Mouse (Mus musculus) left cerebral cortex, adult 2 months (tissue): Measurements from ENCODE around the gene Tubb4a. TPM values are rescaled to one million over a fixed set of nuclear protein-coding genes. Genes with fewer than 3 reads are reported as not detected.

Experiments
- DNase-seq, 2 experiments: peaks; one replicate each; pipeline ENCODE4 v3.0.0; 2021 to 2022; ENCODE audit warnings: low spot score in 2 of 2, mixed read lengths in 1 of 2; ENCODE audit errors: extremely low spot score in 1 of 2
- H3K27ac ChIP-seq: fragments of 200-600 bp; 2 replicates; pipeline ENCODE4 v1.8.1; 2022
- H3K4me3 ChIP-seq: fragments of 200-600 bp; 2 replicates; pipeline ENCODE4 v1.8.1; 2022
- CTCF ChIP-seq: fragments of 200-600 bp; IDR thresholded peaks from 2 replicates; pipeline ENCODE4 v1.8.1; 2022; ENCODE audit warnings: antibody characterized with exemption, mild to moderate bottlenecking, moderate library complexity
- intact Hi-C: fragments of 180-260 bp; cut with DNase I; formaldehyde crosslinking; loops from one replicate; pipeline ENCODE4 v1.15.1; 2025
- total RNA-seq, 2 experiments: library from RNA; stranded (reverse); gene quantifications; 2 replicates each; pipeline ENCODE4 v1.2.3; 2021

Tubb4a gene
- total RNA-seq, 2 experiments from 2014 or later = 584 to 587 TPM

- peak; percentile 92 for TF ChIP-seq CTCF
- DNase-seq = peak; percentile 79 to 87
- H3K27ac ChIP-seq = no peak overlapping the region
- intact Hi-C loops = loop anchor here (1.0 to 2.0 kb wide), 2 partner anchors 71 to 238 kb away; no protein-coding TSS in a partner anchor
- H3K4me3 ChIP-seq = 0 out of 2 replicates have a peak overlapping the region, but pooled peaks have one; percentile 5
These were observed 9.0 kb upstream of the Tubb4a start for GRCm38 (mm10) chr17:57096623-57096920.

GRCm38 (mm10) chr17:57095855-57096622, 8.5 kb upstream of the Tubb4a start:
- 0 out of 2 replicates have a peak overlapping the region, but pooled peaks have one; percentile 5 for H3K4me3 ChIP-seq
- intact Hi-C loops = loop anchor here (1.0 to 2.0 kb wide), 2 partner anchors 71 to 239 kb away; no protein-coding TSS in a partner anchor
- H3K27ac ChIP-seq = no peak overlapping the region
- DNase-seq = no peak
- TF ChIP-seq CTCF = no peak

GRCm38 (mm10) chr17:57094222-57094621, 6.6 kb upstream of the Tubb4a start:
- no peak for TF ChIP-seq CTCF
- no peak overlapping the region for H3K27ac ChIP-seq
- intact Hi-C loops = no loop called here
- no peak overlapping the region for H3K4me3 ChIP-seq
- no peak for DNase-seq

- intact Hi-C loops = no loop called here
- peak in 1 of 2 experiments; percentile 32 for DNase-seq
- Histone ChIP-seq H3K4me3 (peak overlapping the region; percentile 68), H3K27ac (peak overlapping the region; percentile 94)
- no peak for TF ChIP-seq CTCF
These were observed 1.4 kb downstream of the Tubb4a start for GRCm38 (mm10) chr17:57085970-57086757.

- H3K27ac ChIP-seq = no peak overlapping the region
- no peak for TF ChIP-seq CTCF
- intact Hi-C loops = no loop called here
- H3K4me3 ChIP-seq = no peak overlapping the region
- no peak for DNase-seq
These were observed 5.1 kb downstream of the Tubb4a start for GRCm38 (mm10) chr17:57082481-57082880.

- no peak for TF ChIP-seq CTCF
- intact Hi-C loops = no loop called here
- H3K27ac ChIP-seq = no peak overlapping the region
- no peak overlapping the region for H3K4me3 ChIP-seq
- DNase-seq = no peak
These were observed 6.2 kb downstream of the Tubb4a start for GRCm38 (mm10) chr17:57081234-57081842.

GRCm38 (mm10) chr17:57079919-57080318, 7.7 kb downstream of the Tubb4a start:
- no peak for TF ChIP-seq CTCF
- intact Hi-C loops = no loop called here
- no peak overlapping the region for H3K4me3 ChIP-seq
- no peak overlapping the region for H3K27ac ChIP-seq
- DNase-seq = no peak

GRCm38 (mm10) chr17:57078336-57078735, 9.2 kb downstream of the Tubb4a start, which contains the start of gene Dennd1c:
Gene Dennd1c (minus strand): TSS chr17:57078514.
- intact Hi-C loops = no loop called here
- no peak for TF ChIP-seq CTCF
- Histone ChIP-seq H3K27ac (no peak within 1 kb of the TSS), H3K4me3 (no peak within 1 kb of the TSS)
- no peak for DNase-seq

GRCm38 (mm10) chr17:57076916-57077315, 10.7 kb downstream of the Tubb4a start:
- Histone ChIP-seq H3K27ac (no peak overlapping the region), H3K4me3 (no peak overlapping the region)
- intact Hi-C loops = no loop called here
- TF ChIP-seq CTCF = no peak
- DNase-seq = no peak

GRCm38 (mm10) chr17:57070699-57071098, 16.9 kb downstream of the Tubb4a start:
- TF ChIP-seq CTCF = no peak
- H3K27ac ChIP-seq = no peak overlapping the region
- no peak for DNase-seq
- intact Hi-C loops = no loop called here
- no peak overlapping the region for H3K4me3 ChIP-seq

GRCm38 (mm10) chr17:57070272-57070671, 17.3 kb downstream of the Tubb4a start:
- DNase-seq = no peak
- no peak for TF ChIP-seq CTCF
- H3K4me3 ChIP-seq = no peak overlapping the region
- H3K27ac ChIP-seq = no peak overlapping the region
- intact Hi-C loops = no loop called here

GRCm38 (mm10) chr17:57066908-57067307, 20.7 kb downstream of the Tubb4a start:
- no peak for DNase-seq
- no peak overlapping the region for H3K27ac ChIP-seq
- intact Hi-C loops = no loop called here
- no peak overlapping the region for H3K4me3 ChIP-seq
- TF ChIP-seq CTCF = no peak
